8 mouse cellular contexts compared by ENCODE assay signal in genomic region chr6:5443104-5443863, GRCm38 (mm10). TPM values are rescaled to one million over a fixed set of nuclear protein-coding genes. Genes with fewer than 3 reads are reported as not detected.
A peak's percentile ranks its signal among the peaks of the same experiment; 100 is the strongest.
DNase-seq lines count a peak whose midpoint lies in the region; ATAC-seq and TF ChIP-seq lines count a peak whose summit lies in the region.

No protein-coding gene starts in this region.

- H3K9me3 ChIP-seq in forebrain, embryonic 12.5 days: no peaks in the 10 kb centered on the region
- H3K9me3 ChIP-seq in hindbrain, embryonic 15.5 days: no peaks in the 10 kb centered on the region
- no peaks in the 10 kb centered on the region for H3K9me3 ChIP-seq in midbrain, postnatal 0 days (ENCODE audit: low read length)

- 25% methylated on average over 13 of the region's 13 CpGs for WGBS in forebrain, embryonic 12.5 days
- whole genome bisulfite sequencing in hindbrain, embryonic 15.5 days: 28% methylated on average over 13 of the region's 13 CpGs
- WGBS in midbrain, postnatal 0 days: 20% methylated on average over 13 of the region's 13 CpGs
- WGBS in thymus, adult 2 months: 56% methylated on average over 13 of the region's 13 CpGs

- DNase-seq in right cerebral cortex, postnatal 25 days: peak; percentile 21
- DNase-seq in right cerebral cortex, postnatal 10 days (ENCODE audit: low spot score in 2 of 2): no peak
- DNase-seq in left cerebral cortex, postnatal 14 days (ENCODE audit: low spot score in 2 of 2): peak; percentile 32 to 75
- peak; percentile 47 for DNase-seq in midbrain, postnatal 0 days (ENCODE audit: low spot score)
- no peak for DNase-seq in thymus, adult 2 months
- DNase-seq in spleen, adult 18-20 months: no peak

- no peak for ATAC-seq in forebrain, embryonic 12.5 days (ENCODE audit: low FRiP score)
- peak; percentile 75 for ATAC-seq in hindbrain, embryonic 15.5 days (ENCODE audit: low FRiP score, low read depth)
- ATAC-seq in midbrain, postnatal 0 days (ENCODE audit: low FRiP score): no peak

- no peak for TF ChIP-seq POLR2A in thymus, adult 2 months (IDR thresholded peaks at IDR 0.05; ENCODE audit: control insufficient read depth, extremely low read depth, insufficient read depth, low read length, poor library complexity)

- H3K36me3 ChIP-seq in forebrain, embryonic 12.5 days (replicated peaks): no peaks in the 10 kb centered on the region
- H3K36me3 ChIP-seq in hindbrain, embryonic 15.5 days: no peaks in the 10 kb centered on the region
- no peaks in the 10 kb centered on the region for H3K36me3 ChIP-seq in midbrain, postnatal 0 days (ENCODE audit: insufficient read depth, low read length)
- H3K36me3 ChIP-seq in thymus, adult 2 months (ENCODE audit: control insufficient read depth, insufficient read depth, low read length): no peaks in the 10 kb centered on the region

- H3K27ac ChIP-seq in forebrain, embryonic 12.5 days: no peak overlapping the region
- H3K27ac ChIP-seq in hindbrain, embryonic 15.5 days (replicated peaks): no peak overlapping the region
- no peak overlapping the region for H3K27ac ChIP-seq in midbrain, postnatal 0 days (ENCODE audit: low read depth, low read length)
- H3K27ac ChIP-seq in thymus, adult 2 months (ENCODE audit: control insufficient read depth, insufficient read depth, low read length): no peak overlapping the region

- intact Hi-C loops in left cerebral cortex, postnatal 14 days (cut with DNase I): no loop called here

- peaks cover 29% of the 10 kb centered on the region for H3K4me1 ChIP-seq in forebrain, embryonic 12.5 days
- no peaks in the 10 kb centered on the region for H3K4me1 ChIP-seq in hindbrain, embryonic 15.5 days (replicated peaks)
- peaks cover 3% of the 10 kb centered on the region; the same call in 1 of the 2 replicates for H3K4me1 ChIP-seq in midbrain, postnatal 0 days (ENCODE audit: insufficient read depth, low read length)
- peaks cover 6% of the 10 kb centered on the region for H3K4me1 ChIP-seq in thymus, adult 2 months (replicated peaks; ENCODE audit: control insufficient read depth, insufficient read depth, low read length)

- 0 out of 2 replicates have a peak, but pooled peaks cover 7% of the 10 kb centered on the region for H3K27me3 ChIP-seq in forebrain, embryonic 12.5 days
- H3K27me3 ChIP-seq in hindbrain, embryonic 15.5 days: no peaks in the 10 kb centered on the region
- H3K27me3 ChIP-seq in midbrain, postnatal 0 days (ENCODE audit: insufficient read depth, low read length): no peaks in the 10 kb centered on the region
- no peaks in the 10 kb centered on the region for H3K27me3 ChIP-seq in thymus, adult 2 months (ENCODE audit: control insufficient read depth, insufficient read depth, low read length)

- H3K4me2 ChIP-seq in forebrain, embryonic 12.5 days: peak overlapping the region; percentile 15; the same call in 1 of the 2 replicates
- peak overlapping the region; percentile 13; the same call in 1 of the 2 replicates for H3K4me2 ChIP-seq in hindbrain, embryonic 15.5 days
- no peak overlapping the region for H3K4me2 ChIP-seq in midbrain, postnatal 0 days (ENCODE audit: low read depth, low read length, poor library complexity, severe bottlenecking)

- no peak overlapping the region for H3K4me3 ChIP-seq in forebrain, embryonic 12.5 days (replicated peaks)
- no peak overlapping the region for H3K4me3 ChIP-seq in hindbrain, embryonic 15.5 days
- H3K4me3 ChIP-seq in midbrain, postnatal 0 days (ENCODE audit: low read depth, low read length): no peak overlapping the region
- H3K4me3 ChIP-seq in thymus, adult 2 months (ENCODE audit: control insufficient read depth, insufficient read depth, low read length): no peak overlapping the region

- no peak for TF ChIP-seq CTCF in midbrain, postnatal 0 days (IDR thresholded peaks at IDR 0.05)
- no peak for TF ChIP-seq CTCF in thymus, adult 2 months (IDR thresholded peaks at IDR 0.05; ENCODE audit: borderline replicate concordance, control insufficient read depth, extremely low read depth, insufficient read depth, low read length, poor library complexity)

- H3K9ac ChIP-seq in forebrain, embryonic 12.5 days: no peak overlapping the region
- no peak overlapping the region for H3K9ac ChIP-seq in hindbrain, embryonic 15.5 days
- no peak overlapping the region for H3K9ac ChIP-seq in midbrain, postnatal 0 days (replicated peaks; ENCODE audit: low read length, poor library complexity, severe bottlenecking)

RNA-seq across cellular contexts. Expression of gene Pdk4, which starts 52.8 kb away (rescaled TPM):
- 1.3 and 2.2 TPM in 2 replicates for polyA plus RNA-seq in forebrain, embryonic 12.5 days (2016; fragmentation: Nextera tagmentation; extraction: Ambion mirVana)
- polyA plus RNA-seq in hindbrain, embryonic 15.5 days (2015; fragmentation: Nextera tagmentation; extraction: Ambion mirVana): 1.9 and 2.4 TPM in 2 replicates
- total RNA-seq in left cerebral cortex, postnatal 14 days (2021): 10 to 100 TPM in 1 of 2 experiments, 1 to 10 TPM in 1; 9.4 to 10.6 TPM
- total RNA-seq in midbrain, postnatal 0 days (2014; rRNA removed): 0.99 and 1.0 TPM in 2 replicates
- polyA plus RNA-seq in midbrain, postnatal 0 days (2015; fragmentation: Nextera tagmentation; extraction: Ambion mirVana): 2.1 and 2.5 TPM in 2 replicates
- polyA plus RNA-seq in thymus, adult 2 months (2012; rRNA removed): 26.1 and 28.6 TPM in 2 replicates

Comparison
In these comparisons a context has a peak if more than half of its experiments do, and no peak if none do; other contexts are left out.
1. DNase-seq: peak in right cerebral cortex, postnatal 25 days (single experiment), left cerebral cortex, postnatal 14 days (2 of 2) and midbrain, postnatal 0 days (single experiment); none in right cerebral cortex, postnatal 10 days (0 of 2), thymus, adult 2 months (single experiment) and spleen, adult 18-20 months (0 of 2).